Mouse (Mus musculus) erythroblast, embryonic 14.5 days (primary cell): ENCODE data around the gene Smim24.

Experiments used
- GATA1 ChIP-seq: IDR thresholded peaks from 2 replicates; pipeline ENCODE4 v1.6.1; 2012; ENCODE audit warnings: low read length, inconsistent platforms, mixed read lengths
- TAL1 ChIP-seq: IDR thresholded peaks from 3 replicates; pipeline ENCODE4 v1.6.1; 2012; ENCODE audit warnings: low read length, inconsistent platforms, mixed read lengths

GRCm38 (mm10) chr10:81346453-81347067 is 46.3 kb upstream of the Smim24 start:
- TF ChIP-seq GATA1, result no peak
- no peak for TF ChIP-seq TAL1
